Mouse (Mus musculus) kidney, postnatal 0 days (tissue): ENCODE data around the gene Dmpk. TPM values are rescaled to one million over a fixed set of nuclear protein-coding genes. Genes with fewer than 3 reads are reported as not detected.

Source experiments
- ATAC-seq: fragments of 200-750 bp; cut with Nextera tagmentation; replicated peaks from 2 replicates; pipeline ENCODE4 v1.8.0; 2017; ENCODE audit warnings: low read depth, moderate number of reproducible peaks, moderate TSS enrichment, moderate library complexity; ENCODE audit not compliant: low FRiP score
- DNase-seq: peaks from one replicate; pipeline ENCODE4 v3.0.0-alpha.2; 2016; ENCODE audit warnings: low spot score
- H3K27ac ChIP-seq: fragments of 300-500 bp; sonication (generic); 2 replicates; pipeline ENCODE4 v1.5.1; 2014; ENCODE audit warnings: mild to moderate bottlenecking
- H3K27me3 ChIP-seq: fragments of 300-500 bp; sonication (generic); 2 replicates; pipeline ENCODE4 v1.6.1; 2014; ENCODE audit warnings: low read length, mixed read lengths; ENCODE audit not compliant: insufficient read depth
- H3K36me3 ChIP-seq: fragments of 300-500 bp; sonication (generic); 2 replicates; pipeline ENCODE4 v1.6.1; 2014; ENCODE audit warnings: low read length, mixed read lengths; ENCODE audit not compliant: insufficient read depth
- H3K4me1 ChIP-seq: fragments of 300-500 bp; sonication (generic); replicated peaks from 2 replicates; pipeline ENCODE4 v1.6.1; 2014; ENCODE audit warnings: antibody characterized with exemption, low read length, mixed read lengths; ENCODE audit not compliant: insufficient read depth
- H3K4me2 ChIP-seq: fragments of 300-500 bp; sonication (generic); 2 replicates; pipeline ENCODE4 v1.6.1; 2014; ENCODE audit warnings: mild to moderate bottlenecking, low read length, moderate library complexity, mixed read lengths
- H3K4me3 ChIP-seq: fragments of 300-500 bp; sonication (generic); replicated peaks from 2 replicates; pipeline ENCODE4 v1.5.1; 2014; ENCODE audit warnings: low read depth, low read length
- H3K9ac ChIP-seq: fragments of 300-500 bp; sonication (generic); 2 replicates; pipeline ENCODE4 v1.6.1; 2014; ENCODE audit warnings: low read depth, low read length
- H3K9me3 ChIP-seq: fragments of 300-500 bp; sonication (generic); replicated peaks from 2 replicates; pipeline ENCODE4 v1.6.1; 2016; ENCODE audit warnings: low read length, inconsistent platforms, mixed read lengths
- CTCF ChIP-seq: IDR thresholded peaks from 2 replicates; pipeline ENCODE4 v1.5.1; 2016; ENCODE audit warnings: antibody characterized with exemption, low read depth, mild to moderate bottlenecking, moderate library complexity
- WGBS: fragments of 180-500 bp; shearing (Covaris S2); extraction: QIAGEN DNeasy Blood & Tissue Kit; methylation state at CpG from one replicate; pipeline ENCODE4 v1.1.7; 2014; 5-methylcytosine and 5-hydroxymethylcytosine counted together
- polyA plus RNA-seq: library from polyadenylated mRNA; unstranded; fragments of >200 nt; fragmentation: Nextera tagmentation; extraction: Ambion mirVana; gene quantifications from 2 replicates; pipeline ENCODE4 v1.2.1, GENCODE M21; 2015

The Dmpk gene
- polyA plus RNA-seq, 1 experiment from 2014 or later, result 11.6 TPM

- no peaks in the 10 kb centered on the region; the same call in 1 of the 2 replicates for H3K36me3 ChIP-seq
- peaks cover 11% of the 10 kb centered on the region for H3K4me1 ChIP-seq
- H3K27me3 ChIP-seq, result no peaks in the 10 kb centered on the region
- TF ChIP-seq CTCF, result peak; percentile 70
- H3K9ac ChIP-seq, result no peak overlapping the region
- no peak overlapping the region for H3K4me3 ChIP-seq
- 82% methylated on average over 9 of the region's 9 CpGs for WGBS
- no peak overlapping the region for H3K4me2 ChIP-seq
- no peaks in the 10 kb centered on the region for H3K9me3 ChIP-seq
- DNase-seq (no peak), ATAC-seq (no peak)
- H3K27ac ChIP-seq, result no peak overlapping the region
These were observed 10.1 kb upstream of the Dmpk start for GRCm38 (mm10) chr7:19073504-19073903.

GRCm38 (mm10) chr7:19074494-19074893 is 9.2 kb upstream of the Dmpk start:
- no peak overlapping the region for H3K4me2 ChIP-seq
- WGBS, result 94% methylated on average over 6 of the region's 6 CpGs
- no peak overlapping the region for H3K27ac ChIP-seq
- H3K4me3 ChIP-seq, result no peak overlapping the region
- TF ChIP-seq CTCF, result peak; percentile 20; the same call in 1 of the 2 replicates
- no peak for ATAC-seq
- no peak for DNase-seq
- peaks cover 11% of the 10 kb centered on the region for H3K4me1 ChIP-seq
- no peaks in the 10 kb centered on the region for H3K9me3 ChIP-seq
- no peaks in the 10 kb centered on the region; the same call in 1 of the 2 replicates for H3K36me3 ChIP-seq
- H3K9ac ChIP-seq, result no peak overlapping the region
- H3K27me3 ChIP-seq, result no peaks in the 10 kb centered on the region

GRCm38 (mm10) chr7:19075231-19075630 is 8.4 kb upstream of the Dmpk start:
- no peak for TF ChIP-seq CTCF
- Histone ChIP-seq H3K36me3 (peaks cover 7% of the 10 kb centered on the region), H3K27me3 (no peaks in the 10 kb centered on the region), H3K4me3 (peak overlapping the region; percentile 72; the same call in 1 of the 2 replicates), H3K4me1 (peaks cover 11% of the 10 kb centered on the region), H3K27ac (no peak overlapping the region; the same call in 1 of the 2 replicates), H3K4me2 (peak overlapping the region; percentile 81), H3K9me3 (no peaks in the 10 kb centered on the region), H3K9ac (peak overlapping the region; percentile 43; the same call in 1 of the 2 replicates)
- ATAC-seq, result no peak
- 46% methylated on average over 5 of the region's 5 CpGs for WGBS
- no peak for DNase-seq

- Histone ChIP-seq H3K4me2 (peak within 1 kb of the TSS; percentile 81), H3K4me1 (peaks cover 11% of the 10 kb centered on the region), H3K36me3 (peaks cover 14% of the 10 kb centered on the region), H3K4me3 (peak within 1 kb of the TSS; percentile 72), H3K27me3 (no peaks in the 10 kb centered on the region), H3K27ac (peak within 1 kb of the TSS; percentile 92), H3K9ac (peak within 1 kb of the TSS; percentile 99), H3K9me3 (no peaks in the 10 kb centered on the region)
- ATAC-seq (peak; percentile 99), DNase-seq (peak; percentile 99)
- no peak for TF ChIP-seq CTCF
- WGBS, result under 1% methylated on average over 89 of the region's 91 CpGs
These were observed 7.7 kb upstream of the Dmpk start, which contains the start of gene Dmwd for GRCm38 (mm10) chr7:19075723-19076585. Gene Dmwd (plus strand): TSS chr7:19076227.

- Histone ChIP-seq H3K4me1 (peaks cover 11% of the 10 kb centered on the region), H3K9ac (peak overlapping the region; percentile 99), H3K9me3 (no peaks in the 10 kb centered on the region), H3K4me3 (peak overlapping the region; percentile 72), H3K27me3 (no peaks in the 10 kb centered on the region), H3K27ac (peak overlapping the region; percentile 92), H3K4me2 (peak overlapping the region; percentile 81), H3K36me3 (peaks cover 20% of the 10 kb centered on the region)
- DNase-seq, result no peak
- WGBS, result under 1% methylated on average over 20 of the region's 22 CpGs
- no peak for TF ChIP-seq CTCF
- peak; percentile 5 for ATAC-seq
These were observed 7.1 kb upstream of the Dmpk start for GRCm38 (mm10) chr7:19076586-19076991.

- no peaks in the 10 kb centered on the region for H3K9me3 ChIP-seq
These were observed 5.9 kb upstream of the Dmpk start for GRCm38 (mm10) chr7:19077761-19078160.

More at GRCm38 (mm10) chr7:19077761-19078160, 5.9 kb upstream of the Dmpk start:
- no peak for TF ChIP-seq CTCF
- Histone ChIP-seq H3K36me3 (peaks cover 28% of the 10 kb centered on the region), H3K4me1 (peaks cover 17% of the 10 kb centered on the region), H3K27ac (no peak overlapping the region), H3K4me3 (peak overlapping the region; percentile 72; the same call in 1 of the 2 replicates), H3K27me3 (no peaks in the 10 kb centered on the region), H3K9ac (peak overlapping the region; percentile 99; the same call in 1 of the 2 replicates), H3K4me2 (peak overlapping the region; percentile 81)
- DNase-seq (no peak), ATAC-seq (no peak)
- 38% methylated on average over 14 of the region's 14 CpGs for WGBS
